Mouse (Mus musculus) liver, postnatal 0 days (tissue): ENCODE data around the gene Vasp.

ENCODE experiments used
- CTCF ChIP-seq: sonication (generic); IDR thresholded peaks from 2 replicates; pipeline ENCODE4 v1.5.1; 2016; ENCODE audit warnings: antibody characterized with exemption, low read depth
- EP300 ChIP-seq: IDR thresholded peaks from 2 replicates; pipeline ENCODE4 v1.6.1; 2016; ENCODE audit warnings: antibody characterized with exemption, low read depth, mild to moderate bottlenecking

GRCm38 (mm10) chr7:19311991-19312390 lies 40.4 kb upstream of the Vasp start:
- TF ChIP-seq CTCF (no peak), EP300 (no peak)
